Mouse (Mus musculus): ENCODE results near the gene Pkdrej. TPM values are rescaled to one million over a fixed set of nuclear protein-coding genes. Genes with fewer than 3 reads are reported as not detected.

Gene Pkdrej
- total RNA-seq, 2 experiments from 2014 or later, result 0.11 to 0.28 TPM

GRCm38 (mm10) chr15:85766677-85767076, 54.9 kb downstream of the Pkdrej start:
- no peak for DNase-seq

DNA sequence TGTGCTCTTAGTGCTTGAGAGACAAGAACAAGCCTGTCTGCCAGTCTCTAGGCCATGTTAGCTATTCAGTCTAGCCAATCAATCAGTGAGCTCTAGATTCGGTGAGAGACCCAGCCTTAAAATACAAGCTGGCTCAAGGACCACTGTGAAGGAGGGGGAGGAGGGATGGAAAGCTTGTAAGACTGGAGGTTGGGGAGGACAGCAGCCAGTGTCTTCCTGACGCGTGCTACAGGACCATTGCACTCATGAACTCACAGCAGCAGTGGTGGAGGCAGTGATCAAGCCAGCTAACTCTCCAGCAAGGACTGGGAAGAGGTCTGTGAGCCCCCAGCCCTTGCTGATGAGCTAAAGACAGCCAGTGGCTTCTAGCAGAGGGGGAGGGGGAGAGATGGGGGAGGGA, 56.5 kb downstream of the Pkdrej start:
- DNase-seq, result no peak

Other genes with a start within 250 kb of the Pkdrej start
- gene Wnt7b, start 239.3 kb downstream of the Pkdrej start, total RNA-seq (2021), result not detected
- gene Ppara, start 86.8 kb downstream of the Pkdrej start, total RNA-seq (2021), result 10 to 100 TPM; 11.4 to 19.3 TPM
- 10 to 100 TPM; 34.0 to 43.9 TPM for gene Cdpf1, start 10.0 kb downstream of the Pkdrej start, total RNA-seq (2021)
- 1 to 10 TPM; 2.8 to 3.6 TPM for gene Ttc38, start 10.6 kb upstream of the Pkdrej start, total RNA-seq (2021)
- under 1 TPM in 1 of 2 experiments, not detected in 1; 0.32 TPM for gene Gtse1, start 38.0 kb upstream of the Pkdrej start, total RNA-seq (2021)
- 10 to 100 TPM; 10.7 to 13.5 TPM for gene Trmu, start 57.6 kb upstream of the Pkdrej start, total RNA-seq (2021)
- under 1 TPM; 0.31 to 0.43 TPM for gene Celsr1, start 212.0 kb upstream of the Pkdrej start, total RNA-seq (2021)
- 1 to 10 TPM; 4.2 to 9.7 TPM for gene Gramd4, start 236.0 kb upstream of the Pkdrej start, total RNA-seq (2021)

All from gastrocnemius, postnatal 25 days (tissue).